Mouse (Mus musculus) brain, embryonic 14.5 days (tissue): ENCODE results near the gene Cbx4.

Experiments
- CTCF ChIP-seq: fragments of 200-500 bp; IDR thresholded peaks from 2 replicates; pipeline ENCODE4 v1.5.1; 2012; ENCODE audit warnings: inconsistent platforms, mild to moderate bottlenecking, moderate library complexity, borderline replicate concordance; ENCODE audit not compliant: insufficient read depth, insufficient read length; ENCODE audit errors: extremely low read depth
- POLR2A ChIP-seq: fragments of 200-500 bp; IDR thresholded peaks from 2 replicates; pipeline ENCODE4 v1.6.1; 2012; ENCODE audit warnings: mild to moderate bottlenecking, inconsistent platforms, borderline replicate concordance; ENCODE audit not compliant: poor library complexity, insufficient read depth, insufficient read length, severe bottlenecking; ENCODE audit errors: extremely low read depth

DNA sequence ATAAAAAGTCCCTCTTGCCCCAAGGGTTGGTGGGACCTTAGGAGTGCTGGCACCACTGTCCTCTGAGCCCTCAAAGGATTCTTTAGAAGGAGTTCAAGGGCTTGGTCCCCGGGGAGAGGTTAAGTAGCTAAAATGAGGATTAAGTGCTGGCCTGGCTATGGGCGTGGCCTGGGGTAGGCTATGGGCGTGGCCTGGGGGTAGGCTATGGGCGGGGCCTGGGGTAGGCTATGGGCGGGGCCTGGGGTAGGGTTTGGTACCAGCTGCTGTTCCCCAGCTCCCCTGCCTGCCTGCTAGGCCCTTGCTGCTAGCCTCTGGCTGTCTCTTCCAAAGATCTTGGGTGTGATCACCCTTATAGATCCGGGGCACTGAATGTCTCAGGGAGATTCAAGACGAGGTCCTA lies 25.3 kb upstream of the Cbx4 start:
- TF ChIP-seq POLR2A = no peak
- TF ChIP-seq CTCF = no peak
